Mouse (Mus musculus) MEL (cell line): ENCODE measurements around the gene Ccm2. TPM values are rescaled to one million over a fixed set of nuclear protein-coding genes. Genes with fewer than 3 reads are reported as not detected.

ENCODE experiments used
- DNase-seq: peaks from one replicate; pipeline ENCODE4 v3.0.0; 2011; ENCODE audit warnings: low read depth, low spot score
- H3K27ac ChIP-seq: 2 replicates; pipeline ENCODE4 v1.5.1; 2012; ENCODE audit warnings: low read depth, mild to moderate bottlenecking, control low read depth, low read length, moderate library complexity; ENCODE audit not compliant: control insufficient read depth
- H3K27me3 ChIP-seq, 2 experiments: fragments of 150-350 bp in 1 of 2; sonication (generic) in 1 of 2; 2 replicates each; pipeline ENCODE4 v1.6.1; 2012; ENCODE audit warnings: low read length in 2 of 2, mild to moderate bottlenecking in 2 of 2, improper control_type of control experiment in 1 of 2, moderate library complexity in 1 of 2; ENCODE audit not compliant: insufficient read depth in 2 of 2, control insufficient read depth in 1 of 2
- H3K36me3 ChIP-seq, 2 experiments: 2 replicates each; pipeline ENCODE4 v1.6.1; 2012 to 2014; ENCODE audit warnings: low read length in 2 of 2, improper control_type of control experiment in 1 of 2, inconsistent platforms in 1 of 2, mild to moderate bottlenecking in 1 of 2; ENCODE audit not compliant: insufficient read depth in 2 of 2, control insufficient read depth in 1 of 2
- H3K4me1 ChIP-seq, 2 experiments: fragments of 150-350 bp in 1 of 2; sonication (generic) in 1 of 2; 2 replicates each; pipeline ENCODE4 v1.6.1; 2012; ENCODE audit warnings: low read length in 2 of 2, improper control_type of control experiment in 1 of 2, mild to moderate bottlenecking in 1 of 2; ENCODE audit not compliant: insufficient read depth in 2 of 2, control insufficient read depth in 1 of 2
- H3K4me3 ChIP-seq, 2 experiments: fragments of 150-350 bp in 1 of 2; sonication (generic) in 1 of 2; 2 replicates each; pipeline ENCODE4 v1.5.1; 2012; ENCODE audit warnings: low read depth in 2 of 2, low read length in 2 of 2, mild to moderate bottlenecking in 2 of 2, moderate library complexity in 2 of 2, control low read depth in 1 of 2, improper control_type of control experiment in 1 of 2; ENCODE audit not compliant: control insufficient read depth in 1 of 2, insufficient read depth in 1 of 2
- H3K79me2 ChIP-seq: 2 replicates; pipeline ENCODE4 v1.6.1; 2012; ENCODE audit warnings: mild to moderate bottlenecking, low read length, moderate library complexity; ENCODE audit not compliant: control insufficient read depth, poor library complexity, insufficient read depth
- H3K9ac ChIP-seq: 2 replicates; pipeline ENCODE4 v1.6.1; 2012; ENCODE audit warnings: low read depth, mild to moderate bottlenecking, control low read depth, low read length, moderate library complexity; ENCODE audit not compliant: control insufficient read depth, poor library complexity, severe bottlenecking
- H3K9me3 ChIP-seq: fragments of 150-350 bp; sonication (generic); replicated peaks from 2 replicates; pipeline ENCODE4 v1.6.1; 2012; ENCODE audit warnings: mild to moderate bottlenecking, low read length, improper control_type of control experiment, moderate library complexity; ENCODE audit not compliant: insufficient read depth
- BHLHE40 ChIP-seq: IDR thresholded peaks from 2 replicates; pipeline ENCODE4 v1.6.1; 2012; ENCODE audit warnings: low read depth, mild to moderate bottlenecking, inconsistent platforms, low read length, improper control_type of control experiment, borderline replicate concordance
- CHD2 ChIP-seq: IDR thresholded peaks from 2 replicates; pipeline ENCODE4 v1.6.1; 2011; ENCODE audit warnings: low read length, improper control_type of control experiment
- CTCF ChIP-seq, 3 experiments: IDR thresholded peaks in 2 of 3; conservative IDR thresholded peaks in 1 of 3; 2 replicates each; pipeline ENCODE4 v1.5.1; 2011 to 2012; ENCODE audit warnings: low read length in 3 of 3, low read depth in 2 of 3, mild to moderate bottlenecking in 2 of 3, improper control_type of control experiment in 1 of 3, inconsistent platforms in 1 of 3, mixed read lengths in 1 of 3, moderate library complexity in 1 of 3; ENCODE audit not compliant: control insufficient read depth in 1 of 3, insufficient read depth in 1 of 3, poor library complexity in 1 of 3, severe bottlenecking in 1 of 3
- ELF1 ChIP-seq: IDR thresholded peaks from 2 replicates; pipeline ENCODE4 v1.6.1; 2014; ENCODE audit warnings: low read depth, mild to moderate bottlenecking, inconsistent platforms, low read length, improper control_type of control experiment, moderate library complexity
- EP300 ChIP-seq, 2 experiments: IDR thresholded peaks; 2 replicates each; pipeline ENCODE4 v1.6.1; 2011; ENCODE audit warnings: improper control_type of control experiment in 2 of 2, low read length in 2 of 2, low read depth in 1 of 2, mild to moderate bottlenecking in 1 of 2
- ETS1 ChIP-seq: IDR thresholded peaks from 2 replicates; pipeline ENCODE4 v1.6.1; 2012; ENCODE audit warnings: low read depth, mild to moderate bottlenecking, inconsistent platforms, low read length, improper control_type of control experiment, moderate library complexity
- GATA1 ChIP-seq: IDR thresholded peaks from 2 replicates; pipeline ENCODE4 v1.6.1; 2011; ENCODE audit warnings: low read depth, low read length, improper control_type of control experiment
- HCFC1 ChIP-seq: IDR thresholded peaks from 2 replicates; pipeline ENCODE4 v1.6.1; 2012; ENCODE audit warnings: low read depth, mild to moderate bottlenecking, inconsistent platforms, low read length, improper control_type of control experiment, moderate library complexity
- JUND ChIP-seq: IDR thresholded peaks from 2 replicates; pipeline ENCODE4 v1.6.1; 2011; ENCODE audit warnings: low read depth, mild to moderate bottlenecking, improper control_type of control experiment, low read length
- MAFK ChIP-seq: IDR thresholded peaks from 2 replicates; pipeline ENCODE4 v1.6.1; 2011; ENCODE audit warnings: low read depth, mild to moderate bottlenecking, low read length, improper control_type of control experiment, borderline replicate concordance
- MAZ ChIP-seq: IDR thresholded peaks from 2 replicates; pipeline ENCODE4 v1.6.1; 2012; ENCODE audit warnings: low read depth, mild to moderate bottlenecking, inconsistent platforms, low read length, improper control_type of control experiment
- MXI1 ChIP-seq: IDR thresholded peaks from 2 replicates; pipeline ENCODE4 v1.6.1; 2011; ENCODE audit warnings: mild to moderate bottlenecking, low read depth, low read length, improper control_type of control experiment
- MYC ChIP-seq: IDR thresholded peaks from 2 replicates; pipeline ENCODE4 v1.6.1; 2011; ENCODE audit warnings: low read depth, mild to moderate bottlenecking, low read length, improper control_type of control experiment, moderate library complexity
- POLR2A ChIP-seq, 2 experiments: IDR thresholded peaks; 2 replicates each; pipeline ENCODE4 v1.6.1; 2011 to 2012; ENCODE audit warnings: low read length in 2 of 2, mild to moderate bottlenecking in 2 of 2, control low read depth in 1 of 2, improper control_type of control experiment in 1 of 2, low read depth in 1 of 2, moderate library complexity in 1 of 2; ENCODE audit not compliant: control insufficient read depth in 1 of 2, insufficient read depth in 1 of 2, poor library complexity in 1 of 2
- POLR2AphosphoS5 ChIP-seq: IDR thresholded peaks from 2 replicates; pipeline ENCODE4 v1.6.1; 2012; ENCODE audit warnings: low read depth, borderline replicate concordance, mild to moderate bottlenecking, inconsistent platforms, low read length, moderate library complexity, mixed read lengths
- SIN3A ChIP-seq: IDR thresholded peaks from 2 replicates; pipeline ENCODE4 v1.6.1; 2012; ENCODE audit warnings: low read length, improper control_type of control experiment, inconsistent platforms
- SMC3 ChIP-seq: IDR thresholded peaks from 2 replicates; pipeline ENCODE4 v1.6.1; 2011; ENCODE audit warnings: low read depth, low read length, improper control_type of control experiment
- TAL1 ChIP-seq: IDR thresholded peaks from 2 replicates; pipeline ENCODE4 v1.6.1; 2012; ENCODE audit warnings: mild to moderate bottlenecking, inconsistent platforms, low read length, moderate library complexity, mixed read lengths
- TBP ChIP-seq: IDR thresholded peaks from 2 replicates; pipeline ENCODE4 v1.8.0; 2011; ENCODE audit warnings: low read depth, low read length, improper control_type of control experiment
- TCF12 ChIP-seq: IDR thresholded peaks from 2 replicates; pipeline ENCODE4 v1.6.1; 2014; ENCODE audit warnings: low read depth, mild to moderate bottlenecking, inconsistent platforms, low read length, improper control_type of control experiment, moderate library complexity
- UBTF ChIP-seq: IDR thresholded peaks from 2 replicates; pipeline ENCODE4 v1.6.1; 2012; ENCODE audit warnings: low read depth, mild to moderate bottlenecking, inconsistent platforms, low read length, improper control_type of control experiment, moderate library complexity, borderline replicate concordance; ENCODE audit not compliant: insufficient read depth
- USF1 ChIP-seq: IDR thresholded peaks from 2 replicates; pipeline ENCODE4 v1.6.1; 2014; ENCODE audit warnings: low read depth, mild to moderate bottlenecking, inconsistent platforms, low read length, improper control_type of control experiment, moderate library complexity
- ZMIZ1 ChIP-seq: IDR thresholded peaks from 2 replicates; pipeline ENCODE4 v1.6.1; 2012; ENCODE audit warnings: low read depth, mild to moderate bottlenecking, inconsistent platforms, low read length, improper control_type of control experiment, moderate library complexity
- polyA plus RNA-seq, 2 experiments: library from polyadenylated mRNA; stranded (reverse) in 1 of 2; unstranded in 1 of 2; fragments of >175 nt in 1 of 2; fragments of >200 nt in 1 of 2; gene quantifications; 2 replicates each; pipeline versions ENCODE4 v1.2.1 to v1.2.4; 2012; ENCODE audit warnings: low replicate concordance in 2 of 2, low read depth in 1 of 2; ENCODE audit not compliant: insufficient read length in 2 of 2, insufficient read depth in 1 of 2, missing spikeins in 1 of 2
- total RNA-seq: library from RNA; depleted of rRNA; stranded (reverse); fragments of 300-350 nt; gene quantifications from 2 replicates; pipeline ENCODE4 v1.2.3, GENCODE M21; 2012

Ccm2 gene
- total and polyA plus RNA-seq, 3 experiments = 49.2 to 66.4 TPM; not detected in 1

DNA sequence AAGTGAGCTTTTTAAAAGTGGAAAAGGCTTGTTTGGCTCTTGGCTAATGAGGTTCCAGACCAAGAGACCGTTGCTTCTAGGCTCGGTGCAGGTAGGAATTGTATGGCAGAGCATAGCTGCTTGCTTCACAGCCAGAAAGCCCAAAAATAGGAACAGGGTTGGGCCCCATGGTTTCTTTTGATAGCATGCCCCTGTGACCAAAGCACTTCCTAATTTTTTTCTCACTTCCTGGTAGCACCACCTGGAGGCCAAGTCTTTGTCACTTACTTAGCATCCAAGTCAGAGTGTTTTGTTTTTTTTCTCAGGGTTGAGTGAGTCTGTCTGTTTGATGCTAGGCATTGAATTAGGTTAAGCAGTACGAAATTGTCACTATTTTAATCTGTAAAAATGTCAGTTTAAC is 40.0 kb downstream of the Ccm2 start (continued):
- TF ChIP-seq ELF1 = peak; percentile 89
- no peak for TF ChIP-seq MAFK
- TF ChIP-seq TAL1 = peak; percentile 28; the same call in 1 of the 2 replicates
- TF ChIP-seq MXI1 = peak; percentile 61; the same call in 1 of the 2 replicates
- TF ChIP-seq TBP = no peak
- peak; percentile 90 for TF ChIP-seq MYC
- peak; percentile 79 for TF ChIP-seq USF1
- peak; percentile 91 for TF ChIP-seq SIN3A

DNA sequence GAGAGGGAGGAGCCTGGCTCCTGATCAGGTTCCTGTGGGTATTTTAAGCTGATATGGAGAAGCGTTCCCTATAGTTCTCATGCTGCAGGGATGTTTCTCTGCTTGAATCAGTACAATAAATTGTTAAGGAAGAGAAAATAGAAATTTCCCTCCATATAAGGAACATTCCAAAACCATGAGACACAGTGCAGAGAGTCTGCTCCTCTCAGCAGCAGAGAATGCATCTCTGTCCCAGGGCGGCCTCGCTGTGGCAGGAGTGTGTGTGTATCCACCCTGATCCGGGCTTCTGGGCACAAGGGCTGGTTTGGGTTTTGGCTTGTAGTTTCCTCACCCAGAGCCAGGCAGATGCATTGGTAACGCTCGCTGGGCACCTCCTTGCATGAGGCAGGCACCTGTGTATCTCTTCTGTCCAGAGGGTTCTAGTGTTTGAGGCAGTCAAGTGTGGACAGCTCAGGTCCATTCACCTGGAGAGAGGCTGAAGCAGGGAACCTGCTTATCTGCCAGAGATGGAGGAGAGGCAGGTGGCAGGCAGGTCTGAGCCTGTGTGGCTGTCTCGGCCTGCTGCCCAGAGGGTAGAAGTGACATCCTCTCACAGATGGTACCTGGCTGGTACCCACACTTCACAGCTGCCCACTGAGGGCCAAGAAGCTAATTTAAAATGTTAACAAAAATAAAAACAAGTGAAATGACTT is 40.7 kb downstream of the Ccm2 start:
- peaks cover 21 to 27% of the 10 kb centered on the region in 2 experiments for H3K36me3 ChIP-seq
- no peak for DNase-seq
- H3K27ac ChIP-seq = no peak overlapping the region
- no peaks in the 10 kb centered on the region for H3K79me2 ChIP-seq
- no peaks in the 10 kb centered on the region for H3K9me3 ChIP-seq
- H3K4me1 ChIP-seq = peaks cover 10 to 28% of the 10 kb centered on the region in 2 experiments
- H3K27me3 ChIP-seq = no peaks in the 10 kb centered on the region
- TF ChIP-seq USF1 (no peak), ETS1 (no peak), POLR2A (IDR thresholded peaks at IDR 0.05; ENCODE audit: control insufficient read depth in 1 of 2, insufficient read depth in 1 of 2, low read depth in 1 of 2, low read length in 2 of 2, poor library complexity in 1 of 2) (no peak), TBP (no peak), MAZ (no peak), ZMIZ1 (no peak), SMC3 (no peak), JUND (no peak), TCF12 (no peak), HCFC1 (no peak), CTCF (IDR thresholded peaks at IDR 0.05 in 2 of 3, conservative IDR thresholded peaks at IDR 0.05 in 1 of 3; ENCODE audit: control insufficient read depth in 1 of 3, insufficient read depth in 1 of 3, low read depth in 2 of 3, low read length in 3 of 3, poor library complexity in 1 of 3, severe bottlenecking in 1 of 3) (no peak), POLR2AphosphoS5 (no peak), UBTF (no peak), GATA1 (no peak), EP300 (IDR thresholded peaks at IDR 0.05; ENCODE audit: low read depth in 1 of 2, low read length in 2 of 2) (no peak), MYC (no peak), BHLHE40 (no peak), SIN3A (no peak), CHD2 (no peak)
- no peak overlapping the region for H3K9ac ChIP-seq
- no peak overlapping the region for H3K4me3 ChIP-seq
